Mouse (Mus musculus) thymus, postnatal 0 days (tissue): ENCODE measurements around the gene Sept1. TPM values are rescaled to one million over a fixed set of nuclear protein-coding genes. Genes with fewer than 3 reads are reported as not detected.
"Not testable (repeated sequence)": the region's sequence is repeated elsewhere in the genome, so short reads cannot be mapped to it uniquely, and the experiment has no call there.

Experiments
- DNase-seq: peaks from one replicate; pipeline ENCODE4 v3.0.0-alpha.2; 2015; ENCODE audit warnings: low spot score
- polyA plus RNA-seq: library from polyadenylated mRNA; unstranded; fragments of >200 nt; fragmentation: Nextera tagmentation; extraction: Ambion mirVana; gene quantifications from 2 replicates; pipeline ENCODE4 v1.2.1, GENCODE M21; 2015

Gene Sept1
- polyA plus RNA-seq, 1 experiment from 2014 or later = 684 TPM

DNA sequence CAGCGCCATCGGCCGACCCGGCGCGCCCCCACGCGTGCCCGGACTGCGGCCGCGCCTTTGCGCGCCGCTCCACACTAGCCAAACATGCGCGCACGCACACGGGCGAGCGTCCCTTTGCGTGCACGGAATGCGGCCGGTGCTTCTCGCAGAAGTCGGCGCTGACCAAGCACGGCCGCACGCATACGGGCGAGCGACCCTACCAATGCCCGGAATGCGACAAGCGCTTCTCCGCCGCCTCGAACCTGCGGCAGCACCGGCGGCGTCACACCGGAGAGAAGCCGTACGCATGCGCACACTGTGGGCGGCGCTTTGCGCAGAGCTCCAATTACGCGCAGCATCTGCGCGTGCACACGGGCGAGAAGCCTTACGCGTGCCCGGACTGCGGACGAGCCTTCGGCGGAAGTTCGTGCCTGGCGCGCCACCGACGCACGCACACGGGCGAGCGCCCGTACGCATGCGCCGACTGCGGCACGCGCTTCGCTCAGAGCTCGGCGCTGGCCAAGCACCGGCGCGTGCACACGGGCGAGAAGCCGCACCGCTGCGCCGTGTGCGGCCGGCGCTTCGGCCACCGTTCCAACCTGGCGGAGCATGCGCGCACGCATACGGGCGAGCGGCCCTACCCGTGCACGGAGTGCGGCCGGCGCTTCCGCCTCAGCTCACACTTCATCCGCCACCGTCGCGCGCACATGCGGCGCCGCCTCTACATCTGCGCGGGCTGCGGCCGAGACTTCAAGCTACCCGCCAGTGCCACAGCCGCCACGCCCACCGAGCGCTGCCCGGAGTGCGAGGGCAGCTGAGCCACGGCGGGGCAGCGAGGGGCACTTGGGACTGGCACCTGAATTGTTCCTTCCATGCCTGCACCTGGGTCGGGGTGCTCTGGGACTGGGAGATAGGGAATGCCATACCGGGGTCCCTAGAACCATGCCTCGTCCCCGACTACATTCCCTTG lies 21.2 kb upstream of the Sept1 start:
- peak; percentile 99 for DNase-seq

DNA sequence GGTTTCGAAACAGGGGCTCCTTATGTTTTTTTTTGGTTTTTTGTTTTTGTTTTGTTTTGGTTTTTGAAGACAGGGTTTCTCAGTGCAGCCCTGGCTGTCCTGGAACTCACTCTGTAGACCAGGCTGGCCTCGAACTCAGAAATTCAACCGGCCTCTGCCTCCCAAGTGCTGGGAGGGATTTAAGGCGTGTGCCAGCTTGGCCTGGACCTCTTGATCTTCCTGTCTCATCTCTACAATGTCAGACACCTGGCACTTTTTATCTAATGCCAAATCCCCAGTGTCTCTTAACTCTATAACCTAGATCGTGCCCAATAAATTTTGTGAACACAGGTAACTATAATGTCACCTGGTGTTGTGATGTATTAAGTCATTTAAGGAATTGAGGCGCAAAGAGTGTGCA lies 20.4 kb upstream of the Sept1 start:
- DNase-seq = no peak

DNA sequence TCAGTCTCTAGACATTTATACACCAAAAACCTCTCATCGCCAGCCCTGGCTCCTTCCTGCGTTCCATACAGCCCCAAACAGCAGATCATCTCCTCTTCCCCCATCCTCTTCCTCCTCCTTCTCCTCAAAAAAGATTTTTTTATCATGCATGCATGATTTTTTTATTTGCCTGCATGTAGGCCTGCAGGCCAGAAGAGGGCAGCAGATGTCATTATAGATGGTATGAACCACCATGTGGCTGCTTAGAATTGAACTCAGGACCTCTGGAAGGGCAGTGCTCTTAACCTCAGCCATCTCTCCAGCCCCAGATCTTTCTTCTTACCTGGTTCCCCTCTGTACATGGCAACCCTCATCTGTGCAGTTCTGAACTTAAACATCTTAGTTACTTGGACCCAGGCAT lies 19.5 kb upstream of the Sept1 start:
- DNase-seq = peak; percentile 68

DNA sequence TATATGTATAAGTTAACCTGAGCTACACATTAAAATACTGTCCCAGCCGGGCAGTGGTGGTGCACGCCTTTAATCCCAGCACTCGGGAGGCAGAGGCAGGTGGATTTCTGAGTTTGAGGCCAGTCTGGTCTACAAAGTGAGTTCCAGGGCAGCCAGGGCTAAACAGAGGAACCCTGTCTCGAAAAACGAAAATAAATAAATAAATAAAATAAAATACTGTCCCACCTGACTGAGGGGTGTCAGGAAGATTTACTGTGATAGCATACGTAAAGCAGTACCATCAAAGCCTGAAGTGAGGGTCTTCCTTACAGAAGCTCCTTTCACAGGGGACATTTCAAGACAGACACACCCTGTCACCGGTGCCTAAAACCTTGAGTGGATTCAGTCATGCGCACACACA lies 17.6 kb upstream of the Sept1 start:
- not testable (repeated sequence) for DNase-seq

DNA sequence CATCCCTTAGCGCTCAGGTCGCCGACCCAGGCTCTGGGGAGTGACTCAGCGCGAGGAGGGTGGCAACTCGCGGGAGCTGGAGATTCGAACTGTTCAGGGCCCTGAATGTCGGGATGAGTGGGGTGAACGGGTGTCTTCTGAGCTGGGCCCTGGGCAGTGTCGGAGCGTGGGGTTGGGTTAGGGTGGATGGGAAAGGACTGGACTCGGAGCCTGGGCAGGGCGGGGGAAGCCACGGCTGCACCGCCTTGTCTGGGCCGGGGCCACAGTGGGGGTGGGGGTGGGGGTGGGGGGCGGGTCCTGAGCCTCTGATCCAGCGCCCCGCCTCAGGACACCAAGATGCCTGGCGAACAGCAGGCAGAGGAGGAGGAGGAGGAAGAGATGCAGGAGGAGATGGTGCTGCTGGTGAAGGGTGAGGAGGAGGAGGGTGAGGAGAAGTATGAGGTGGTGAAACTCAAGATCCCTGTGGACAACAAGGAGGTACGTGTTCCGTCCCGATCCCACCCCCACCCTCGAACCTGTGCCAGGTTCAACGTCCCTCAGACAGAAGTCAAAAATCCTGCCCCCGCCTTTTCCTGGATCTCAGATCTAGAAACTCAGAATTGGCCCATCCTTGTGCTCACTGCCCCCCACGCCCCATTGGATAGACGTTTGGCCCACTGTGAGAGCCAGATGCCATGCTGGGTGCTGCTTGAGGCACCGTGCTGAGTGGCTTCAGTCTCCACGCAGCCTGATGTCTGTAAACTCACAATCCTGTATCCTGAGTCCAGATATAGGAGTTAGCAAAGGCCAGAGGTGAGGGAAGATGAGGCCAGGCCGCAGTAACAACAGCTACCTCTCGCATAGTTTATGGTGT lies 12.0 kb upstream of the Sept1 start:
- DNase-seq = no peak

DNA sequence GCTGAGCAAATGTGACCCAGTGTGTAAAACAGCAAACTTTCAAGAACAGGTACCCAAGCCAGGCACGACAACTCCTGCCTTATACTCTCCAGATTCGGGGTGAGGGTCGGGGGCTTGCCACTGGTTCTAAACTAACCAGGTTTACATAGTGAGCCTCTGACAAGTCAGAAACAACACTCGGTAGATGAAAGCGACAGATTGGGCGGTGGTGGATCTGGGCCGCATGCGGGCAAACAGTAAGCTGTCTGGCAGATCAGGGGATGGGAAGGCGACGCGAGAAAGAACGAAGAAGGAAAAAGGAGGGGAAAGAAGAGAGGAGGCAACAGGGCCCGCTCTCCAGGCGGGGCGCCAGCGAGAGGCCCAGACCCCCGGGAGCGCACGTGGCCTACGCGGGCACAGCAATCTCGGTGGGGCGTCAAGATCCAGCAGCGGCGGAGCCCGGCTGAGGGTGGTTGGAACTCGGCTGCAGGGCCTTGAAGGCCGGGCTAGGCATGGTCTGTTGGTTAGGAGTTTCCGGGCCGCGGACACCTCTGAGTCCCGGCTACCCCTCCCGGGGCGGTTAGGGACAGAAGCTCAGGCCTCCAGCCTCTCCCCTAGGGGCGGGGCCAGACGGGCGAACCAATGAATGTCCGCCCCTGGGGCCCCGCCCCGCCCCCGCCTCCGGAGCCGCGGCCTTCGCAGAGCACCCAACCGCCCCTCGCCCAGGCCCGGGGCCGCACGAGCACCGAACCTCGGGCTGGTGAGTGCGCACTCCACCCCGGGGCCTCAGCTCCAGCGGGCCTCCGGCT lies 11.1 kb upstream of the Sept1 start, which contains the start of gene Zfp771:
TSS of gene Zfp771 (plus strand) at position 405 of the 788 bp plus-strand sequence.
- peak; percentile 92 for DNase-seq

DNA sequence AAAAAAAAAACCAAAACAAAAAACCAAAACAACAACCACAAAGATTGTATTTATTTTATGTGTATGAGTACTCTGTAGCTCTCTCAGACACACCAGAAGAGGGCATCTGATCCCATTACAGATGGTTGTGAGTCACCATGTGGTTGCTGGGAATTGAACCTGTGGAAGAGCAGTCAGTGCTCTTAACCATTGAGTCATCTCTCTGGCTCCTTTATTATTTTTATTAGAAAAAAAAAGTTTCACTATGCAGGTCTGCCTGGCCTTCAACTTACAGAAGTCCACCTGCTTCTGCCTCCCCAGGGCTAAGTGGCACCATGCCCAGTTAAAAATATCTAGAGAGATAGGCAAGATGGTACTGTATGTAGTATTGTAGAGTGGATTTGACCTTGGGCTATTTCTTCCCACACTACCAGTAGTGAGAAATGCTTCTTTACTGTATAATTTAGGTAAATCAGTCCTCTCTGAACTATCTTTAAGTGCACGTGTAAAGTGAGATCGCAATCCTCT lies 10.5 kb upstream of the Sept1 start:
- no peak for DNase-seq

DNA sequence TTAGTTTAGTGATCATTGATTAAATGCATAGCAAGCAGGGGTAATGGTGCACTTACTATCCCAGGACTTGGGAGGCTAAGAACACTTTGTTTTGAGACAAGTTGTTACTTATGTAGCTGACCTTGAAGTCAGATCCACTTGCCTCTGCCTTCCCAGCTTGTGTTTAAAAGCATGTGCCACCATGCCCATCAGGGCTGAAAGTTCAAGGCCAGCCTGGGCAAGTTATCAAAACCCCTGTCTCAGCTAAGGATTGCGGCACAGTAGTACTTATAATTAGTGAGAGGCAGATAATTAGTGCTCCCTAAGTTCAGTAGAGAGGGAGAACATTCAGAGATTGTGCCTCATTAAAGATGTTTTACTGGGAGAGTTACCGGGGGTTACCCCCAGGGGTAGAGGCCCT lies 1.8 kb upstream of the Sept1 start:
- no peak for DNase-seq

DNA sequence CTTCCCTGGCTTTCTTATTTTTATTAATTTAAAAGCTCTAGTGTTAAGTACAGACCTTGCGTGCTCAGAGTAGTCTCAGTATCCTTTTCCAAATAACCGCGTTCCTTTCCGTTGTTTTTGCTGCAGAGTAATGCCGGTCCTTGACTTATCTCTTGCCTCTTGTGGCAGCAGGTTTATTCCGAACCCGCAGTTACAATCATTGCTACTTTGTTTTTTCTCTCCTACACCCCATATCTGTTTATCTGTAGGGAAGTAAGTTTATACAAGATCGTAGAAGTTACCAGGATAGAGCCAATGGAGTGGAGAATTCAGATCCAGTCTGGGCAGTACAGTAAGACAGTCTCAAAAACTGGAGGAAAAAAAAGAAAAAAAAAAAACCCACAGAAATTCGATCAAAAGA lies 835 bp upstream of the Sept1 start:
- no peak for DNase-seq

DNA sequence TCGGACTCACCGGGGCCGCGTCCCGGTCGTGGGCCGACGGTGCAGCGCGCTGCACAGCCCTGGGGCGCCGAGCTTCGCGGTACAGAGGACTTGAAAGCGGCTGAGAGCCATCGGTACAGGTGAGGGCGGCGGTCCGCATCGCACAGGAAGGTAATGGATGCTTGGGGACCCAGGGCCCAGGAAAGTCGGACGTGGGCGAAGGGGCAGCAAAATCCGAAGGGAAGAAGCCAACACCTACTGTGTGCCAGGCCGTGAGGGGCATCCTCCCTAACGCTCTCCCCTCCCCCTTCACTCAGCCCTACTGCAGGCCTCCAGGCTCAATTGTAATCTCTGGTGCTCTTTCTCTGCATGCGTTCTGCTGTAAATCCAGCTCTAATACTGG lies 429 bp upstream of the Sept1 start:
- no peak for DNase-seq

DNA sequence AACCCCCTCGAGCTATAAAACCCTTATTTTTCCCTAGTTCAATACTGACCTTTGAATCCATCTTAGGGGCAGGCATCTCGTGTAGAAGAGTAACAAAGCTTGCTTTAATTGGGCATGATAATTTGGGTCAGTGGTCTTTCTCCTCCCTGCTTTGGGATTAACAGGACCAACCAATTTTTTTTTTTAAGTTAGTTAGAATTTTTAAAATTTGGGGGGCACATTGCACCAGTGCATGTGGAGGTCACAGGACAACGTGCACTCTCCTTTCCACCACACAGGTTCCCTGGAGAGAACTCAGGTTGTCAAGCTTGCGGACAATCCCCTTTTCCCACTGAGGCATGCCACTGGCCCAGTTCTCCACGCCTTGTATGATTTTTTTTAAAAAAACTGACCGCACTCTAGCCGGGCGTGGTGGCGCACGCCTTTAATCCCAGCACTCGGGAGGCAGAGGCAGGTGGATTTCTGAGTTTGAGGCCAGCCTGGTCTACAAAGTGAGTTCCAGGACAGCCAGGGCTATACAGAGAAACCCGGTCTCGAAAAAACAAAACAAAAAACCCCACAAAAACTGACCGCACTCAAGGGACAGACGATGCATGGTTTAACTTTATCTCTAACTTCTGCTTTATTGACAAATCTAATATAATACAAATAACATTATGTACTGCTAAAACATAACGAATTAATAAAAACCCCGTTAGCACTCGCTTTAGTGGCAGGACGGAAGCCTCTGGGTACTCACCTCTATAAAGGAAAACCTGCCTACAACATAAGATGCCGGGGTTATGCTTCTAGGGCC lies 906 bp downstream of the Sept1 start:
- no peak for DNase-seq

DNA sequence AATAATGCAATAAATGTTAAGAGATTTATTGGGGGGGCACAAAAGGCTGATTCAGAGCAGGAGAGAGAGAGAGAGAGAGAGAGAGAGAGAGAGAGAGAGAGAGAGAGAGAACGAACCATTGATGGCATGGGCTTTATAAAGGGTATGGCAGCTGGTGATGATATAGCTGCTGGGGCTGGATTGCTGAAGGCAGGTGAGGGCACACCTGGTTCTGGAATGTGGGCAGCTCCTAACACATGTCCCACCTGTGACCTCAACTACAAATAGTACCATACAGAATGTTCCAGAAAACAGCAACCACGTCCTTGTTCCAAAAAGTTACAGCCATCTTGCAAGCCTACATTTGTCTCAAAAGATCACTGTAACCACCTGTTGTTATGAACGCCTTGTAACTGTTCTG lies 1.6 kb downstream of the Sept1 start:
- no peak for DNase-seq

DNA sequence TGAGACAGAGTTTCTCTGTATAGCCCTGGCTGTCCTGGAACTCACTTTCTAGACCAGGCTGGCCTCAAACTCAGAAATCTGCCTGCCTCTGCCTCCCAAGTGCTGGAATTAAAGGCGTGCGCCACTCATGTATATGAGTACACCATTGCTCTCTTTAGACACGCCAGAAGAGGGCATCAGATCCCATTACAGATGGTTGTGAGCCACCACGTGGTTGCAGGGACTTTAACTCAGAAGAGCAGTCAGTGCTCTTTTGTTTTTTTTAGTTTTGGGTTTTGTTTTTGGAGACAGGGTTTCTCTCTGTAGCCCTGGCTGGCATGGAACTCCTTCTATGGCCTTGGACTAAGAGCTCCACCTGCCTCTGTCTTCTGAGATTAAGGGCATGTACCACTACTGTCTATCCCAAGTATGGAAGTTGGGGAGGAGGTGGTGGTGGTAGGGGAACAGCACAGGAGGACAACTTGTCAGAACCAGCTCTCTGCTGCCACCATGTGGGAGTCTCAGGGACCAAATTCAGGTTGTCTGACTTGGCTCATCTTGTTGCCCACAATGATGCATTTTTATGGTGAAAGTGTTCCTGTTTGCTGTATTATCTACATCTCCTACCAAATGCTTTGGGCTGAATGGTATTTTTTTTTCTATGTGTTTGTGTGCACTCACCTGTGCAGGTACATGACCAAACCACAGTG lies 4.2 kb downstream of the Sept1 start:
- DNase-seq = peak; percentile 90

DNA sequence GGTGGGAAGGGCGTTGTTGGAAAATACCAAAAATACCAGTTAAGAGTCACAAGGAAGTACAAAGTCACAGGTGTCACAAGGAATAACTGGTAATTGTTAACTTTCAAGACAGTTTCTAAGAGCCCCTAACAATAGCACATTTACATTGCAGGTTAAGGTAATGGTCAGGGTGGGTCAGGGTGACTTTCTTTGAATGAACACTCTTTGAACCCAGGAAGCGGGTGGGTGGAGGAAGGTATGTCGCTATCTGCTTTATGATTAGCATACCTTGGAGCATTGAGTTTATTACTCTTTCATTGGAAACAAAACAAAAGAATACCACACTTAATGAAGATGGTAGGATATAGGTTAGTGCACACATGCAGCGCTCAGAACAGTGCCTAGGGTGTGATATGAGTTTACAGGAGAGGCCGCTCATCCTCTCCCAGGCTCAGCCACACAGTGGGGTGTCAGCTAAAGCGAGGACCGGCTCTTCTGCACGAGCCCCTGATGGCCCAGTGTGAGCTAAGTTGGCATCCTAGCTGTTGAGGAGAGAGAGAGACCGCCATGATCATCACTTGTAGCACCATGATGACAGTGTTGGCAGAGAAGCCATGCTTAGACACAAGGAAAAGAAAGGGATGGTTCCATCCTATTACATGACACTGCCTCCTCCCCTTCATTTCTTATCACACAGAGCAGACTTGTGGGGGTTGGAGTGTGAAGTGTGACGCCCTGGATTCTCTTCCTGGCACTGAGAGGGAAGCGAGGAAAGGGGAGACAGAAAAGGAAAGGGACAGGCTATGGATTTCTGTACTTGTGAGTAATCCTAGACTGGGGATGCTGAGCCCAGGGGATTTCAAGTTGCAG lies 7.6 kb downstream of the Sept1 start:
- no peak for DNase-seq

DNA sequence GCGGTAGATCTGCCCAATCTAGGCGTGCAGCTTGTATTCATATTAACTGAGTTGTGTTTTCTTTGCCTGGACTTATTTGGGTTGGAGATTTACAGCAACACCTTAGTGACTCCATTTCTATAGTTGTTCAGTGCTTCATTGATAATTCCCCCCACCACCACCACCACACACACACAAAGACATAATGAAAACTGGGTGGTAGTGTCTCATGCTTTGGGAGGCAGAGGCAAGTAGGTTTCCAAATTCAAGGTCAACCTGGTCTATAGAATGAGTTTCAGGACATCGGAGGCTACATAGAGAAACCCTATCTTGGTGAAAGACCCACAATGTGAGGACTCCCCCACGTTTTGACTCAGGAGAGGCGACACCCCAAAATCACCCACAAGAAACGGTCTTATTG lies 8.3 kb downstream of the Sept1 start:
- no peak for DNase-seq

DNA sequence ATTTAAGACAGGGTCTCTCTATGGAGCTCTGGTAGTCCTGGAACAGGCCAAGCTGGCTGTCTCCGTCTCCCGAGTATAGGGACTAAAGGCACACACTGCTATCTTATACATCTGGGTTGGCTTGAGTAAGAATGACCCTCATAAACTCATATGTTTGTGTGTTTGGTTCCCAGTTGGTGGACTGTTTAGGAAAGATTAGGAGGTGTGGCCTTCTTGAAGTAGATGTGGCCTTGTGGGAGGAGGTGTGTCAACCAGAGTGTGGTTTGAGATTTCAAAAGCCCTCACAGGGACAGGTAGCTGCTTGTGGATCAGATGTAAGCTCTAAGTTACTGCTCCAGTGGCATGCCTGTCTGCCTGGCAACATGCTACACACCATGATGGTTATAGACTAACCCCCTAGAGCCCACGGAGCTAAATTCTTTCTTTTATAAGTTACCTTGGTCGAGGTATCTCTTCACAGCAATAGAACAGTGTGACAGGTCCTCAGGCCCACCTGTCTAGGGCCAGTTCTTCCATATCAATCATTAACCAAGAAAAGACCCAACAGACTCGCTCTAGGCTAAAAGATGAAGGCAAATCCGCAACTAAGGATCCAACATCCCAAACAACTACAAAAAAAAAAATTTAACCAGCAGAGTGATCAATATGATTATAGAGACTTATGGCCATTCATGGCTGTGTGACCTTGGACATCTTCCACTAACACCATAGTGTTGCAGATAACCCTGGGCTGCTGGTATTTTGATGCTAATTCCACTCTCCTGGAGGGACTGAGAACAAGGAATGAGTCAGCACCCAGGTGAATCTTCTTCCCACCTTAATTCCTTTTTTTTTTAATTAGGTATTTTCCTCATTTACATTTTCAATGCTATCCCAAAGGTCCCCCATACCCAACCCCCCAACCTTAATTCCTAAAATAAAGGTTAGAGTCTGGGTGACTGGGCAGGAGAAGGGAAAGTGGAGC lies 9.1 kb downstream of the Sept1 start:
- DNase-seq = no peak

DNA sequence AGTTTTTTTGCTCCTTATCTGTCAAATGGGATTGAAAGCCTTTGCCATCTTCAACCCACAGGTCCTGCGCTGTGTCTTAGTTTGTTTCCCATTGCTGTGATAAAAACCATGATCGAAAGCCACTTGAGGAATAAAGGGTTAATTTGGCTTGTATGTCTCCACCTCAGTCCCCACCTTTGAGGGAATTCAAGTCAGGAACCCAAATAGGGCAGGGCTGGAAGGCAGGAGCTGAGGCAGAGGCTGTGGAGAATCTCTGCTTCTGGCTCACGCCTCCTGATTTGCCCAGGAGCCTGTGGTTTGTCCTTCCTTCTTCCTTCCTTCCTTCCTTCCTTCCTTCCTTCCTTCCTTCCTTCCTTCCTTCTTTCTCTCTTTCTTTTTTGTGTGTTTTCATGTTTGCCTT lies 9.8 kb downstream of the Sept1 start:
- DNase-seq = no peak

DNA sequence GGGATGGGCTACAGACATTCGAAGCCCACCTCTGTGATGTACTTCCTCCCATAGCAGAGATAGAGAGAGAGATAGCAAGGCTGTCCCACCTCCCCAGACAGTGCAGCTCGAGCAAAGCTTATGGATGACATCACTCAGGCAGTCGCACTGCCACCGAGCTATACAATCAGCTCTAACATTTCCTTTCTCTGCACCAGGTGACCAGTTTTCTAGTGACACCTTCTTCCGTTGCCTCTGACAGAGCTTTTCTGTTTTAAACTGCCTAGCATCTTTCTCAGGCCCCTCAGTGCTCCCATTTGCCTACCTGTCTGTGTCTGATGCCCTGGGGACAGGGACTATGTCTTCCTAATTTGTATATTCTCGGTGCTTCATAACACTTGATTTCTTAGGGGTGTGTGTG lies 12.5 kb downstream of the Sept1 start:
- peak; percentile 58 for DNase-seq
